Mouse (Mus musculus): Measurements from ENCODE around the gene Lrfn5.
A peak's percentile ranks its signal among the peaks of the same experiment; 100 is the strongest.

Lrfn5 gene

GRCm38 (mm10) chr12:61522829-61523370 is at the start of gene Lrfn5:
Gene Lrfn5, plus strand, starts transcription at chr12:61523150.
- no peak for DNase-seq (ENCODE audit: low read depth, low spot score)

DNA sequence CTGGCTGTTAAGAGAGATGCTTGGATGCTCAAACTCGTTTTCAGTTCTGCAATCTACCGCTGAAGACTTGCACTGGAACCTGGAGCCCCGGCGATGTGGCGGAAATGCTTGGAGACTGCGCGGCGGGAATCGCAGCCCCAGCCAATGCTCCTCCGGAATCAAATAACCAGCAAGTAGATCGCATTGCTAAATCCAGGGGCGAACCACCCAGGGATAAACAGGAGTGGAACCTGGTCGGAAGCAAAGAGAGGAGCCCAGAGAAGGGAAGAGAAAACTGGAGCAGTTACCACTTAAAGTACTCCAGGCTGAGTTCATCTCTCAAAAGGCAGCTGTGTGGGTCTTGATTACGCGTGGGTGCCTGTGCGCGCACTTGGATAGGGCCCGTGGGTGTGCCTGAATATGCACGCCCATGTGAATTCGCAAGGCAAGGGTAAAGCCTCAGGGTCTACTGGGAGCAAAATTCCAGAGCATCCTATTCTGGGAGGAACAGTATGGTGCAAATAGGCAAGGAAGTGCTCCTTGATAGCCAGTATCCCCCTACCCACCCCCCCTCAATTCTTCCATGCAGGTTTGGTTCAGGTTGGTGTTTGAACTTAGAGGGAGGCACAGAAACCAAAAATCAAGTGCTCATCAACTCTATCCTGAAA is 1.3 kb upstream of the Lrfn5 start:
- no peak for DNase-seq (ENCODE audit: low read depth, low spot score)

DNA sequence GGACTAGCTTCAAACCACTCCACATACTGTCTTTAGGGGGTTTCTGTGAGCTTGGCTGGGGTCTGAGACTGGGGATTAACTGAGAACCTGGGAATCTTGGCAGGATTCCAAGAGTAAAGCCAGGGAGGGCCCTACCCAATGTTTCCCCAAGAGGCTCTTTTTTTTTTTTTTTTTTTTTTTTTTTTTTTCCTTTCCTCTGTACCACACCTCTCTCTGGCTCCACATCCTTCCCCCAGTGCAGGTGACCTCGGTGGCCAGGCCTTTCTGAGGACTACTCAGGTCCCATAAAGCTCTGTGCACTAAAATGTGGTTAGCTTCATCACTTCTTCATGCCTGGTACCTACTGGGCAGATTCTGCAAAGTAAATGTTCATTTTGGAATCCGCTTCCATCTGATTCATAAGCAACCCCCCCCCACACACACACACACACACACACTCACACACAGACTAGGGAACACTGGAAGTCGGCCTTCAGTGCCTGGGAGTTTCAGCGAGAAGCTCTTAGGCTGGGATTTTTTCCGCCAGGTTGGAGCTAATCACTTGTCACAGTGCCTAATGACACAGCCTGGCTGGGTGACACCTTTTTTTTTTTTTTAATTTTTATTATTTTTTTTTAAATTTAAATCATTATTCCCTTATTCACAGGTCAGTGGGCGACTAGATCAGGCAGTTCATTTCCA is 662 bp upstream of the Lrfn5 start:
- no peak for DNase-seq (ENCODE audit: low read depth, low spot score)

- no peak for DNase-seq (ENCODE audit: low read depth, low spot score)
These were observed 757 bp downstream of the Lrfn5 start for GRCm38 (mm10) chr12:61523631-61524182.

GRCm38 (mm10) chr12:61524183-61524651 is 1.3 kb downstream of the Lrfn5 start:
- no peak for DNase-seq (ENCODE audit: low read depth, low spot score)

DNA sequence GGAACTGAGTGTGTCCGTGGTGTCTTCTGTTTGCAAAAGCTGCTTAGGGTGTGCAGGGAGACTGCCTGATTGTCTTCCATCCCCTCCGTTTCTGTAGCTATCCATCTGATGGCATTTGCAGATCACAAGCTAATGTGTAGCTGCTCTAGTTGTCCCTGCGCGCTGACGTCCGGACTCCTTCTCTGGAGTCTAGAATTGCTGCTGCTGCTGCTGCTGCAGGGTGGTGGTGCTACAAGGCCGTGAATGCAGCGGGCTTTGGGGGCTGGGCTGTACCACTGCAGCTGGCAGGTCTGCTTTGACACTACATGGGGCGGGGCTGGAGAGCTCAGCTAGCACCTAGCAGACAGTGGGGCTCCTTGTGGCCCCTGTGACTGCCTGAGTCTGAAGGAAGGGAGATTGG is 3.2 kb downstream of the Lrfn5 start:
- DNase-seq (ENCODE audit: low read depth, low spot score), result peak; percentile 76

DNA sequence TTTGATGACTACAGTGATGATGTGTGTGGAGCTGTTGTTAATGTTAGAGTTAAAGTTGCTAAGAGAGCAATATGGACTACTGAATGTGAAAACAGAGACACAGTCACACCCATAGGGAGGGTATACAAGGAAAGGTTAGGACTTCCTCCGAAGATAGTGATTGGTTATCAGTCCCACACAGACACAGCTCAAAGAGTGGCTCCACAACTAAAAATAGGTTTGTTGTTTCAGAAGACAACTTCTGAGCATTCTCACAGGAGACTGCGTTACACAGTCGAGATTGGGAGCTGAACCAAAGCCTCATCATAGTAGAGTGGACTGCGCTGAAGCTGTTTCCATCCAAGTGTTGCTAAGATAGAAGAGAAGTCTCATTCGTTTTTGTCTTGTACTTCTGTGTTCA is 57.0 kb downstream of the Lrfn5 start:
- DNase-seq (ENCODE audit: low read depth, low spot score), result no peak

GRCm38 (mm10) chr12:61600305-61600704 is 77.4 kb downstream of the Lrfn5 start:
- no peak for DNase-seq (ENCODE audit: low read depth, low spot score)

- DNase-seq (ENCODE audit: low read depth, low spot score), result no peak
These were observed 84.9 kb downstream of the Lrfn5 start for GRCm38 (mm10) chr12:61607871-61608270.

GRCm38 (mm10) chr12:61610081-61610480 is 87.1 kb downstream of the Lrfn5 start:
- no peak for DNase-seq (ENCODE audit: low read depth, low spot score)

- DNase-seq (ENCODE audit: low read depth, low spot score), result no peak
These were observed 101.6 kb downstream of the Lrfn5 start for GRCm38 (mm10) chr12:61624532-61624931.

DNA sequence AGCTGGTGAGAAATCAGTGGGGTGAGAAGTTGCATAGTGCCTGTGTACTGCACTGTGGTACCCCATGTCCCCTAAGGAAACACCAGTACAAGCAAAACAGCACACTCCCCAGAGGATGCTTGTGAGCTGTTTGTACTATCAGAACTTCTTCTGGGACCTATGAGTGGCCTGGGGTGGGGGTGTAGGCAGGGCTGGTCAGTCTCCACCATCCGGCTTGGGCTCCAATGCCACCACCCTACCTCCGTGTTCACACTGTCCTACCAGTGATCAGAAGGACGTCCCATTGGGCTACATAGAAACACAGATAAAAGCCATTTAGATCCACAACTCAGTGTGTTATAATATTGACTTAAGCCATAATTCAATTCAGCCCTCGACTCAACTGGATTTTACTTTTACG is 131.4 kb downstream of the Lrfn5 start:
- no peak for DNase-seq (ENCODE audit: low read depth, low spot score)

DNA sequence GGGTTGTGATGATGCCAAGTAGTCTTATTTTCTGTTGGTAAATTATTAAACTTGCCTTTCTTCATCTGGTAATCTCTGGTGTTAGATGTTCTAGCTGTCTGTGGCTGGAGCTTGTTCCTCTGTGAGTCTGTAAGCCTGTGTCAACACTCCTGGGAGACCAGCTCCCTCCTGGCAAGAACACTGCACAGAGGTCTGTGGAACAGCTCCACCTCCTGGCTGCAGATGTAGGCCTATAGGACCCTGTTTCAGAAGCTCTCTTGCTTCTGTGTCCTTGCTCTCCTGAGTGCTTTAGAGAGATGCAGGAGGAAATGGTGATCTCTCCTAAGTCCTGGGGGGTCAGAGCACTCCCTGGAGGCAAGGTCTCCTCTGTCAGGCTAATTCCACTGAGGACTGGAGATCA is 200.2 kb downstream of the Lrfn5 start:
- DNase-seq (ENCODE audit: low read depth, low spot score), result no peak

DNA sequence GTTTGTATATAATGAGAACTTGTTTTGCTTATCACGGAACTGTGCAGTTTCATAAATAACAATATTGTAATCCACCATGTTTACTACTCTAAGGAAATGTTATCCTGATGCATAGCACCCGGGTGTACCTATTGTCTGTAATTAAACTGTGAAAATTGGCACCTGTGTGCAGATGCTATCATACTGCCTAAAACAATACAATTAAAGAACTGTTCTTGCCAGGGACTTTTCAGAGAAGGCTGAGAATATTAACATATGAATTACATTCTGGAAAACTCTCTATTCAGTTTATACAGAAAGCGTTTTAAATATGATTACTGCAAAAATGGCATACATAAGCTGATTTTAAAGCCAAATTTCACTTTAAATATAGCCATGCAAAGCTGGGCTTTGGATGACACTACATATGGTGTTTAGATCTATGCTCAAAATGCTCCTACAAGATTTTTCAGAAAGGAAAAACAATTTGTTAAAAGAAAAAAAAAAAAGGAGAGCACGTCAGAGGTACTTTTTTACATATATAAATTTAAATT is 284.2 kb downstream of the Lrfn5 start:
- peak; percentile 64 for DNase-seq (ENCODE audit: low read depth, low spot score)

GRCm38 (mm10) chr12:61823601-61824000 is 300.7 kb downstream of the Lrfn5 start:
- DNase-seq (ENCODE audit: low read depth, low spot score), result no peak

- no peak for DNase-seq (ENCODE audit: low read depth, low spot score)
These were observed 303.4 kb downstream of the Lrfn5 start for GRCm38 (mm10) chr12:61826311-61826710.

DNA sequence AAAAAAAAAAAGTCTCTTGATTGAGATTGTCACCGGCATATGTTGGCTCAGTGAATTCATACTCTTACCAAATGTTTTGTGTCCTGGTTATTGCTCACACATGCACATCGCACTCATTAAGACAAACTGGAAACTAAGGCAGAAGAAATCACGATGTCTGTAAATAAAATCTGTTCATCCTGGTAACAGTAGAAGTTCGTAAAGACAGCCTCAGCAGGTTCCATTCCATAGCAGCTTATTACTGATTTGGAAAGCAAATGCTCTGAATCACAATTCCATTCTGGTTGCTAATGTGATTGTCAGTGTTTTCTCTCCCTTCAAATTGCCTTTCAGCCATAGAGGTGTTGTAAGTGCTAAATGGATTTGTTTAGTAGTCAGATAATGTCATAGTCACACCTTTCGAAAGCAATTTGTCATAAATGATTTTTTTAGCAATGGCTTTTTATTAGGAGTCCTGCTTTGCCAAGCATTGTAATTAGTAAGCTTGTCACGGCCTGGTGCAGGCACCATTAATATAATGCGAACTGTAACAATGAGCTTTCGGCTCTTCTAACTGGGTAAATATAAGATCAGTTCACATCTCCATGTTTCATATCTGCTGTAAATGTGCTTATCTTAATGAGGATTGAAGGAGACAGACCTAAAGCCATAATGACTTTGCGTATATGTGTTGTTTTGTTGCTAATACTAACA is 319.8 kb downstream of the Lrfn5 start:
- peak; percentile 43 for DNase-seq (ENCODE audit: low read depth, low spot score)

- no peak for DNase-seq (ENCODE audit: low read depth, low spot score)
These were observed 331.2 kb downstream of the Lrfn5 start for GRCm38 (mm10) chr12:61854183-61854582.
